20 mouse cellular contexts compared by ENCODE assay signal in the genomic region with DNA sequence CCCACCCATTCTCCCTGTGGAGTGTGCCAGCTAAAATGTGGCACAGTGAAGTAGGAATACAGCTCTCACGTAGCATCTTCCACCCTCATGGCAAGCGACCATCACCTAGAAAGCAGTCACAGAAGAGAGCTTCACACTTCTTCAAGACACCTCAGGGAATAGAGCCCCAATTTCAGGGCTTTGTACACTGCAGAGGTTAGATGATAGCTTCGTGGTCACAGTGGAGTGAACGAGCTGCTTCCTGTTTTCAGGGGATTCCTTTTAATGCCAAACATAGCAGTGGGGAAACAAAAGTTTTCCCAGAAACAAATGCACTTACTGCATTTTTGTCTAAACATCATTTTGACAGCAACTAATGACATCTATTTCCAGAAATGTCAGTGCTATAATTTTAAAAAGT. TPM values are rescaled to one million over a fixed set of nuclear protein-coding genes. Genes with fewer than 3 reads are reported as not detected.
DNase-seq lines count a peak whose midpoint lies in the region; ATAC-seq and TF ChIP-seq lines count a peak whose summit lies in the region.
"Had no signal": no experiment of that assay in that cellular context is flagged by ENCODE, and none has a peak within 500 bp of the region (broad histone marks: within the 10 kb centered on the region; RNA-seq: fewer than 3 reads in every experiment).

No protein-coding gene starts in this region.

- H3K27ac ChIP-seq in brown adipose tissue, adult 24 weeks (replicated peaks; ENCODE audit: low read depth, low read length) = peak overlapping the region; percentile 31; the same call in 1 of the 2 replicates
- H3K27ac ChIP-seq in forebrain, postnatal 0 days (ENCODE audit: low read depth, low read length) = no peak overlapping the region
- H3K27ac ChIP-seq: heart, embryonic 15.5 days; hindbrain, embryonic 14.5 days; midbrain, embryonic 13.5 days; stomach, embryonic 15.5 days had no signal

- DNase-seq in 416B (ENCODE audit: low read depth) = peak; percentile 48
- DNase-seq in B cell, adult 2 months = peak; percentile 20 to 31
- DNase-seq in cerebellum, adult 9-10 months = no peak
- no peak for DNase-seq in layer of hippocampus, adult 11-12 months (ENCODE audit: low spot score)
- DNase-seq in forebrain, postnatal 0 days = no peak
- DNase-seq: adrenal gland, adult 2 months; cerebellum, adult 2 months; cerebellum, postnatal 36 days; gastrocnemius, postnatal 14 days; heart, postnatal 4 days; kidney, postnatal 25 days; layer of hippocampus, postnatal 36 days had no signal

- H3K36me3 ChIP-seq in forebrain, postnatal 0 days (ENCODE audit: insufficient read depth) = peaks cover 16% of the 10 kb centered on the region
- H3K36me3 ChIP-seq: stomach, embryonic 15.5 days had no signal

- H3K4me2 ChIP-seq in forebrain, postnatal 0 days (ENCODE audit: low read depth) = no peak overlapping the region
- H3K4me2 ChIP-seq: heart, embryonic 15.5 days; hindbrain, embryonic 14.5 days; midbrain, embryonic 13.5 days; stomach, embryonic 15.5 days had no signal

- peaks cover 14% of the 10 kb centered on the region for H3K4me1 ChIP-seq in brown adipose tissue, adult 24 weeks (ENCODE audit: control insufficient read depth, insufficient read depth, insufficient read length, low read length)
- H3K4me1 ChIP-seq in forebrain, postnatal 0 days (ENCODE audit: insufficient read depth) = no peaks in the 10 kb centered on the region
- H3K4me1 ChIP-seq: midbrain, embryonic 13.5 days; stomach, embryonic 15.5 days had no signal

- TF ChIP-seq CTCF in forebrain, postnatal 0 days (IDR thresholded peaks at IDR 0.05; ENCODE audit: low read depth) = no peak

- no peaks in the 10 kb centered on the region for H3K9me3 ChIP-seq in forebrain, postnatal 0 days (ENCODE audit: low read length)
- H3K9me3 ChIP-seq: G1E; heart, embryonic 15.5 days; midbrain, embryonic 13.5 days; stomach, embryonic 15.5 days had no signal

- H3K27me3 ChIP-seq in forebrain, postnatal 0 days (ENCODE audit: insufficient read depth, low read length) = no peaks in the 10 kb centered on the region
- H3K27me3 ChIP-seq: heart, embryonic 15.5 days; midbrain, embryonic 13.5 days; stomach, embryonic 15.5 days had no signal

- WGBS in forebrain, postnatal 0 days = 74% methylated on average over 4 of the region's 4 CpGs

- peak; percentile 34; the same call in 1 of the 2 replicates for ATAC-seq in megakaryocyte progenitor cell, adult 5-6 weeks (replicated peaks; ENCODE audit: poor library complexity)
- no peak for ATAC-seq in forebrain, postnatal 0 days
- ATAC-seq: forebrain, embryonic 14.5 days; midbrain, embryonic 13.5 days had no signal

- no peak overlapping the region for H3K4me3 ChIP-seq in brown adipose tissue, adult 24 weeks (ENCODE audit: insufficient read depth, low read depth, low read length)
- H3K4me3 ChIP-seq in forebrain, postnatal 0 days (ENCODE audit: low read depth, low read length) = no peak overlapping the region
- H3K4me3 ChIP-seq: heart, embryonic 15.5 days; midbrain, embryonic 13.5 days; stomach, embryonic 15.5 days had no signal

- H3K9ac ChIP-seq in forebrain, postnatal 0 days = no peak overlapping the region
- H3K9ac ChIP-seq: heart, embryonic 15.5 days; hindbrain, embryonic 14.5 days; midbrain, embryonic 13.5 days; stomach, embryonic 15.5 days had no signal

RNA-seq across cellular contexts. Expression of a gene that starts 27.3 kb away (rescaled TPM):
- 3.8 and 5.0 TPM in 2 replicates for polyA plus RNA-seq in brown adipose tissue, adult 24 weeks (2012; ENCODE audit: insufficient read depth, insufficient read length, missing spikeins)
- 0.91 and 0.93 TPM in 2 replicates for total RNA-seq in megakaryocyte progenitor cell, adult 5-6 weeks (2015)
- total RNA-seq in megakaryocyte progenitor cell, adult 5-6 weeks (2017) = 0.54 and 0.88 TPM in 2 replicates
- total RNA-seq in forebrain, postnatal 0 days (2014; rRNA removed) = 19.5 and 22.5 TPM in 2 replicates
- polyA plus RNA-seq in forebrain, postnatal 0 days (2015; fragmentation: Nextera tagmentation; extraction: Ambion mirVana) = 9.4 TPM in 2 replicates

Comparison
In these comparisons a context has a peak if more than half of its experiments do, and no peak if none do; other contexts are left out.
1. DNase-seq: peak in 416B (single experiment) and B cell, adult 2 months (2 of 2); none in cerebellum, adult 9-10 months (single experiment), layer of hippocampus, adult 11-12 months (single experiment) and forebrain, postnatal 0 days (single experiment).
2. RNA of a gene that starts 27.3 kb away (total RNA-seq): 19.5 to 22.5 TPM in forebrain, postnatal 0 days; 0.54 to 0.93 TPM in megakaryocyte progenitor cell, adult 5-6 weeks; every median in the first group is over 10 times any median in the second.